8 mouse cellular contexts compared by ENCODE assay signal in genomic region chr5:123137044-123137909, GRCm38 (mm10). TPM values are rescaled to one million over a fixed set of nuclear protein-coding genes. Genes with fewer than 3 reads are reported as not detected.
DNase-seq lines count a peak whose midpoint lies in the region; ATAC-seq lines count a peak whose summit lies in the region.

No protein-coding gene starts in this region.

- no peaks in the 10 kb centered on the region for H3K9me3 ChIP-seq in hindbrain, embryonic 13.5 days
- H3K9me3 ChIP-seq in midbrain, embryonic 12.5 days, result no peaks in the 10 kb centered on the region

- ATAC-seq in hindbrain, embryonic 13.5 days (ENCODE audit: low FRiP score), result no peak
- ATAC-seq in midbrain, embryonic 12.5 days (ENCODE audit: low FRiP score, low read depth), result no peak
- no peak for ATAC-seq in activated CD4-positive, CD25-positive, alpha-beta regulatory T cell, adult 4 months

- peak; percentile 94 for DNase-seq in NIH3T3 (ENCODE audit: low read depth)
- peak; percentile 65 for DNase-seq in cerebellum, adult 8-10 months
- peak; percentile 66 for DNase-seq in forelimb bud, embryonic 11.5 days (ENCODE audit: low read depth, low spot score)
- DNase-seq in left cerebral cortex, postnatal 4 days, result peak; percentile 86
- peak; percentile 75 to 84 for DNase-seq in spleen, postnatal 10 days (ENCODE audit: low spot score in 2 of 2)

- H3K4me2 ChIP-seq in hindbrain, embryonic 13.5 days, result peak overlapping the region; percentile 100
- H3K4me2 ChIP-seq in midbrain, embryonic 12.5 days (replicated peaks), result peak overlapping the region; percentile 100

- H3K9ac ChIP-seq in hindbrain, embryonic 13.5 days, result peak overlapping the region; percentile 100
- H3K9ac ChIP-seq in midbrain, embryonic 12.5 days (replicated peaks), result peak overlapping the region; percentile 100

- WGBS in hindbrain, embryonic 13.5 days, result under 1% methylated on average over 20 of the region's 20 CpGs
- WGBS in midbrain, embryonic 12.5 days, result 2% methylated on average over 20 of the region's 20 CpGs

- H3K4me3 ChIP-seq in hindbrain, embryonic 13.5 days, result peak overlapping the region; percentile 76
- H3K4me3 ChIP-seq in midbrain, embryonic 12.5 days, result peak overlapping the region; percentile 98

- intact Hi-C loops in left cerebral cortex, postnatal 4 days (cut with DNase I), result no loop called here

- H3K4me1 ChIP-seq in hindbrain, embryonic 13.5 days (replicated peaks), result peaks cover 60% of the 10 kb centered on the region
- peaks cover 58% of the 10 kb centered on the region for H3K4me1 ChIP-seq in midbrain, embryonic 12.5 days

- H3K36me3 ChIP-seq in hindbrain, embryonic 13.5 days, result peaks cover 24% of the 10 kb centered on the region
- H3K36me3 ChIP-seq in midbrain, embryonic 12.5 days, result peaks cover 21% of the 10 kb centered on the region

- peak overlapping the region; percentile 100 for H3K27ac ChIP-seq in hindbrain, embryonic 13.5 days
- peak overlapping the region; percentile 100 for H3K27ac ChIP-seq in midbrain, embryonic 12.5 days (replicated peaks)

- H3K27me3 ChIP-seq in hindbrain, embryonic 13.5 days, result no peaks in the 10 kb centered on the region
- H3K27me3 ChIP-seq in midbrain, embryonic 12.5 days, result no peaks in the 10 kb centered on the region

RNA-seq across cellular contexts. Expression of gene Setd1b, which starts 4.7 kb away (rescaled TPM):
- polyA plus RNA-seq in hindbrain, embryonic 13.5 days (2015; fragmentation: Nextera tagmentation; extraction: Ambion mirVana), result 12.9 and 13.1 TPM in 2 replicates
- total RNA-seq in left cerebral cortex, postnatal 4 days (2021), result 10 to 100 TPM; 38.5 to 43.9 TPM
- polyA plus RNA-seq in midbrain, embryonic 12.5 days (2016; fragmentation: Nextera tagmentation; extraction: Ambion mirVana), result 13.1 and 13.2 TPM in 2 replicates
- 10 to 100 TPM; 12.5 to 12.9 TPM for polyA plus RNA-seq in activated CD4-positive, CD25-positive, alpha-beta regulatory T cell, adult 4 months (2017; shearing (Covaris generic))

RNA-seq across cellular contexts. Expression of gene Rhof, which starts 4.8 kb away (rescaled TPM):
- polyA plus RNA-seq in hindbrain, embryonic 13.5 days (2015; fragmentation: Nextera tagmentation; extraction: Ambion mirVana), result 5.1 and 5.8 TPM in 2 replicates
- total RNA-seq in left cerebral cortex, postnatal 4 days (2021), result 10 to 100 TPM; 44.0 to 48.8 TPM
- 1.9 and 2.4 TPM in 2 replicates for polyA plus RNA-seq in midbrain, embryonic 12.5 days (2016; fragmentation: Nextera tagmentation; extraction: Ambion mirVana)
- polyA plus RNA-seq in activated CD4-positive, CD25-positive, alpha-beta regulatory T cell, adult 4 months (2017; shearing (Covaris generic)), result 10 to 100 TPM; 54.3 to 75.1 TPM

RNA-seq across cellular contexts. Expression of gene Psmd9, which starts 31.9 kb away (rescaled TPM):
- polyA plus RNA-seq in hindbrain, embryonic 13.5 days (2015; fragmentation: Nextera tagmentation; extraction: Ambion mirVana), result 76.0 and 79.3 TPM in 2 replicates
- 10 to 100 TPM; 34.9 to 39.3 TPM for total RNA-seq in left cerebral cortex, postnatal 4 days (2021)
- polyA plus RNA-seq in midbrain, embryonic 12.5 days (2016; fragmentation: Nextera tagmentation; extraction: Ambion mirVana), result 64.5 and 75.4 TPM in 2 replicates
- polyA plus RNA-seq in activated CD4-positive, CD25-positive, alpha-beta regulatory T cell, adult 4 months (2017; shearing (Covaris generic)), result 10 to 100 TPM; 31.6 to 42.2 TPM

RNA-seq across cellular contexts. Expression of gene Hpd, which starts 45.2 kb away (rescaled TPM):
- polyA plus RNA-seq in hindbrain, embryonic 13.5 days (2015; fragmentation: Nextera tagmentation; extraction: Ambion mirVana), result not detected in 2 replicates
- not detected for total RNA-seq in left cerebral cortex, postnatal 4 days (2021)
- polyA plus RNA-seq in midbrain, embryonic 12.5 days (2016; fragmentation: Nextera tagmentation; extraction: Ambion mirVana), result not detected in 2 replicates
- not detected for polyA plus RNA-seq in activated CD4-positive, CD25-positive, alpha-beta regulatory T cell, adult 4 months (2017; shearing (Covaris generic))
